Mouse (Mus musculus): ENCODE results near the gene Iyd. TPM values are rescaled to one million over a fixed set of nuclear protein-coding genes. Genes with fewer than 3 reads are reported as not detected.
"Not testable (repeated sequence)": the region's sequence is repeated elsewhere in the genome, so short reads cannot be mapped to it uniquely, and the experiment has no call there.

Gene Iyd
- total RNA-seq (2021): not detected
- long read RNA-seq, experiment 1: 0 reads
- long read RNA-seq, experiment 2: 0 reads

- intact Hi-C loops (cut with DNase I): no loop called here
- DNase-seq: no peak
Measured at GRCm38 (mm10) chr10:3540003-3540827, at the start of gene Iyd. Gene Iyd, plus strand, starts transcription at chr10:3540240.

GRCm38 (mm10) chr10:3496791-3497190 is 43.2 kb upstream of the Iyd start:
- intact Hi-C loops (cut with DNase I): no loop called here
- no peak for DNase-seq

DNA sequence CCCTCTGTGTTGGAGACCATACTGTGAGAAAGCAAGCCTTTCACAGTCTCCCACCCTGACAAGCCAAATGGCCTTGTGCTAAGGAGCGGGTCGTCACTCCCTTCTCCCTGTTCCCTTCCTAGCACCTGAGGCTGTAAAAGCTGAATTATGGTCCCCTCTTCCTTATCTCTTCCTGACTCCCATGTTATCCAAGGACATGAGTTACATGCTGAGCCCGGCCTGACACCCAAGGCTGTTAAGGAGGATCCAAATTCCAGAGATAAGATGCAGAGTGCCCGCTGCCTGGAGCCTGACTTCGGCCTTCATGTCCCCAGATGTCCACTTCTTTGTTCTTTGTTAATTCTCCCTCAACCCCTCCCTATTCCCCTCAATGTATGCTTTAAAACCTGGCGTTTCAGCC is 39.2 kb upstream of the Iyd start:
- intact Hi-C loops (cut with DNase I); DNase-seq: not testable (repeated sequence)

DNA sequence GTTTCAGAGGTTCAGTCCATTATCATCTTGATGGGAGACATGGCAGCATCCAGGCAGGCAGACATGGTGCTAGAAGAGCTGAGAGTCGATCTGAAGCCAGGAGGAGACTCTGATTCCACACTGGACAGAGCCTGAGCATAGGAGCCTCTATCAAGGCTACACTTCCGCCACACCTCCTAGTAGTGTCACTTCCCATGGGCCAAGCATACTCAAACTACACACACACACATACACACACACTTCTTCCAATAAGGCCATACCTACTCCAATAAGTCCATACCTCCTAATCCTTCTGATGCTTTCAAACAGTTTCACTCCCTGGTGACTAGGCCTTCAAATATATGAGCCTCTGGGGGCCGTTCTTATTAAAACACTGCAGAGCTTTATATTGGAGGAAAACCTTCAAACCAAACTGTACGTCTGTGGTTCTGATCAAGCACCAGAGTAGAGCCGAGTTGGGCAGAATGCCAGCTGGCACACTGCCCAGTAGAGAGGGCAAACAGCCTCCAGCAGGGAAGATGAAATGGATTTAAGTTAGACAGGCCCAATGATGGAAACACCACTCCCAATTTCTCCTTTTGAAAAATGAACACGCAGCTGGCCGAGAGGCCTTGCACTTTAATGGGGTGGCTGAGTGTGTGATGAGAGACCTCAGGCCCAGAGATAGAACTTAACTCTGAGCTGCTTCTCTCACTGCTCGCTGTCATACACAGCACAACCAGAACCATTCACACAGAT is 32.4 kb upstream of the Iyd start:
- intact Hi-C loops (cut with DNase I): no loop called here
- peak in 1 of 2 experiments; percentile 16 for DNase-seq

DNA sequence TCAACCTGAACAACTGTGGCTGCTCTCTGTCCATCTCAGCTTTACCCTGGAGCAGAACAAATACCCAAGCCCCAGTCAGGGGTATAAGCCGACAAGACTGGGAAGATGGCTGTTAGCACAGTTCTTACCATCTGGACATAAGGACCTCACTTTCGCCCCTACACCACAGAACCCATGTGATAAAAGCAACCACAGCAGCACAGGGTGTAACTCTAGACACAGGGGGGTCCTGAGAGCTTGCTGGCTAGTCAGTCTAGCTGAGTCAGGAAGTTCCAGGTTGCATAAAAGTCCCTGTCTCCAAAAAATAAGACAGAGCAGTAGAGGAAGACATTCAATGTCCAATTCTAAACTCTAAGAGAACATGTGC is 31.8 kb upstream of the Iyd start:
- intact Hi-C loops (cut with DNase I): no loop called here
- no peak for DNase-seq

DNA sequence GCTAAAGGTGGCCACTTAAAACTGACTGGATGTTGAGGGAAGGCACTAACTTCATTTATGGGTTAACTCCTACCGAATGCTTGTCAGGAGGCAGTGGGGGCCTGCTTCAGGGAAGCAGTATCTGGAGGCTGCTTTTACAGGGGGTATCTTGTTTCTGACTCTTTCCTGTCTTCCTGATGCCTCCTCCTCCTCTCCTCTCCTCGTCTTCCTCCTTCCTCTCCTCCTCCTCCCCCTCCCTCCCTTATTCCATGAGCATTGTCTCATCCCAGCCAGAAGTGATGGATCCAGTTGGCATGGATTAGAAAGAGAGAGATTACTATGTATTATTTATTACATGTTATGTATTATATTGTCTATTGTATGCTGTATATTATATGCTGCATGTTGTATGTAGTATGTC is 31.3 kb upstream of the Iyd start:
- intact Hi-C loops (cut with DNase I): no loop called here
- no peak for DNase-seq

- intact Hi-C loops (cut with DNase I): no loop called here
Measured at GRCm38 (mm10) chr10:3509663-3510277, 30.3 kb upstream of the Iyd start.

DNA sequence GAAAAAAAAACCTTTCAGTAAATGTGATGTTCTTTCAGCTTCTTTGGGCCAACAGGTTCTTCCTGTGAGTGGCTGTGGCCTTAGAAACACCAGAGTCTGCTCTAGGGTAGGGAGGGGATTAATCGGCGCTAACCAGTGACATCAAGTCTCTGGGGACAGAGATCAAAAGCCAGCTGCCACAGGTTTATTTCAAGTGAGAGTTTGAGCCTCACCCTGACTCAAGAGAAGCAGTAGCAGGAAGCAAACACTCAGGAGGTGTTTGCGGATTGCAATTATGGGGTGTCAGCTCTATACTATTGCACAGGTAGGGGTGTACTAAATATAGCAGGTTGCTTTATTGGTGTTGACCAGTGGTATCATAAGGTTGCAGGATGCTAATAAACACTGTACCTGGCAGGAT is 29.6 kb upstream of the Iyd start:
- intact Hi-C loops (cut with DNase I): no loop called here
- no peak for DNase-seq

More at GRCm38 (mm10) chr10:3509663-3510277, 30.3 kb upstream of the Iyd start:
- no peak for DNase-seq

DNA sequence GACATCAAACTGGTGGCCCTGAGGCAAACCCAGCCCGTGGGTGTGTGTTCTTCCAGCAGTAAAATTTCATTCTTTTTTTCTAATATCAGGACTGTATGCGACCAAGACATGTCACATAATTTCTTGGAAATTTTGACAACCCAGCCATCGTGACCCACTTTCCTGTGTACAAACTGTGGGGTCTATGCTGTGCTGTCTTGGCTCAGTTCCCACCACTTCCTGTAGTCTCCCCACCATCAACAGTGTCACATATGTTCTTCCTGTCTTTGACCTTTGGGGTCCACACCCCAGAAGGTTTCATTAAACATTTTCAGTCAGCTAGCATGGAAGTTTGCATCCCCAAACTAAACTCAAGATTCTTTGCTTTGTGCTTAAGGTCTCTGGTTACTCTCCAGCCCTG is 28.6 kb upstream of the Iyd start:
- intact Hi-C loops (cut with DNase I): no loop called here

DNA sequence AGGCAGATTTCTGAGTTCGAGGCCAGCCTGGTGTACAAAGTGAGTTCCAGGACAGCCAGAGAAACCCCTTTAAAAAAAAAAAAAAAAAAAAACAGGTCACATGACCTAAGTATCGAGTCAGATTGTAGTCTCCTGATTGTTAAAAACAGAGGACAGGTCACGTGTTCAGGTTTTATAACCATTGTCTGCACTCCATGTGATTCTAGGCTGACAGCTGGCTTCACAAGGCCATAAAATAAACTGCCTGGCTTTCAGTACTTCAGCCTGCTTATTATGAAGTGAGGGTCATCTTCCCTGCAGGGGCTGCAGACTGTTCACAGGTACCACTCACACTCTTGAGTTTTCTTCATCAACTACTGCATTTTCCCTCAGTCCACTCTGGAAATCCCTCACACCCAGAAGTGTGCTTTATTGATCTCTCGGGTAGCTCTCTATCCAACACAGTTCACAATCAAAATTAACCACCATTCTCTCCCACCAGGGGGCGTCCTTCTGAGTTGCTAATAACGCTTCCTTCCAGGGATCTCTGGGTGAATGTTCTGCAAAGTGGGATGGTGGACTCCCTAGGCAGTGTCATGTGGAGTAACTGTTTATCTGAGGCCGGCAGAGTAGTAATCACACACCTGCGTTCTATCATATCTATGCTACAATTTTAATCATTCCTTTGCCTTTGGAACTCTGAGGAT is 27.3 kb upstream of the Iyd start:
- intact Hi-C loops (cut with DNase I): no loop called here
- no peak for DNase-seq

More for the DNA sequence above, 28.6 kb upstream of the Iyd start:
- DNase-seq: no peak

DNA sequence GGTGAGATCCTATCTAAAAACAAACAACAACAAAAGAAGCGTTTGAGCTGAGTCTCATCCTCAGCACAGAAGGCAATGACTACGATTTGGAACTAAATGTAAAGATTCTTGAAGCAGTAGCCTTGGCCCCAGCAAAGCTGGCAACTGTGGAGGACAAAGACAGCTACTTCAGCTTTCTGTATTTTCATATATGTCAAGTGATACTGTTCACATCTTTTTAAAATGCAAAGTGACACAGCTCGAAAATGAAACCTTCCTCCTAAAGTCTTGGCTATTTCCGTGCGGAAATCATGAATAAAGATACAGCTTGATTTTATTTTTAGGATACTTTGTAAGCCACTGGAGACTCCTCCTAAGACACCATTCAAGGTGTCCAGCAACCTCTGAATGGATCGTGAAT is 26.1 kb upstream of the Iyd start:
- DNase-seq: no peak
- intact Hi-C loops (cut with DNase I): no loop called here

- intact Hi-C loops (cut with DNase I): no loop called here
- DNase-seq: no peak
Measured at GRCm38 (mm10) chr10:3514634-3515033, 25.4 kb upstream of the Iyd start.

DNA sequence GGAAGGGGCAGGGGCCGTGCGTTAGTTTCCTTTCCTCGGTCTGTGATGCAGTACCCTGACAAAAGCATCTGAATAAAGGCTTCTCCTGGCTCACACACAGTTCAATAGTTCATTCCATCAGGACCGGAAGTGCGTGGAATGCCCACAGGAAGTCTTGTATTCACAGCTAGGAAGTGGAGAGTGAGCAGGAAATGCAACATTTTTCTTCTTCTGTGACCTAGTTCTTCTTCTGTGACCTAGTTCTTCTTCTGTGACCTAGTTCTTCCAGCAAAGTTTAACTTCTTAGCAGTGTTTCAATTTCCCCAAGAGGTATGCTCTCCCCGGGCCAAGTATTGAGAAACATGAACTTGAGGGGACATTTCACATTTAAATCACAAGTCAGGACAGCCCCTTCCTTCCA is 23.6 kb upstream of the Iyd start:
- no peak for DNase-seq
- intact Hi-C loops (cut with DNase I): no loop called here

- intact Hi-C loops (cut with DNase I): no loop called here
- DNase-seq: no peak
Measured at GRCm38 (mm10) chr10:3523044-3523793, 16.8 kb upstream of the Iyd start.

DNA sequence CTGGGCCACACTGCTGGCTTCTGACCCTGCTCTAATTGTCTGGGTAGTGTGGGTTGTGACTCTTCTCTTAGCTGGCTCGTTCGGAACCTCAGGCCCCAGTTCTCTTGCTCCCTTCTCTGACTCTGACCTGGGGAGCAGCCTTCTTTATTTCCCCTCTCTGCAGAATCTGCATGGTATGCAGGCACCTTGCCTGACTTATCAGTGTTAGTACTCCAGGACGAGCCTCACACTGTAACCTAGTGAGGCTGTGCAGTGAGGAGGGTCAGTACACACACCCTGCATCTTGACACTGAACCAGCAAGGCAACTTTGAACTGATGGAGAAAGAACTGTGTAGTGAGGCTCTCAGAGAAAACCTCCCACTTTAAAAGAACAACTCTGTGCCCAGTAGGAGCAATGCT is 15.5 kb upstream of the Iyd start:
- DNase-seq: no peak
- intact Hi-C loops (cut with DNase I): no loop called here

GRCm38 (mm10) chr10:3525420-3526019 is 14.5 kb upstream of the Iyd start:
- DNase-seq: no peak
- intact Hi-C loops (cut with DNase I): no loop called here

DNA sequence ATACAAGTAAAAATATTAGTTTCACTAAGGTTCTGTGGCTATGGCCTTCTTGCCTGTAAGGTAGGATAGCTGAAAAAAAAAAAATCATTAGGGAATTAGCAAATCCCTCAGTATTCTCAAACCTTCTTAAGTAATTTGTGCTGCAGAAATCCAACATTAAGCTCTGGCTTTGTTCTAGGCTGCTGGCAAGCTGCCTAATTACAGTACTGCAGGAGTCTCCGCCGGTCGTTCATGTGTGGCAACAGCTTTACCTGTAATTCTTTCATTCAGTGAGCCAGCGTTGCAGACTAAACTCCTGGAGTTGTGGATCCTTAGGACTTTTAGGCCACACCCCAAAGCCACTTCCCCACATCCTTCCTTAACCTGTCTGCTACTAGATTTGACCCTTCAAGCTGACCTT is 10.2 kb upstream of the Iyd start:
- DNase-seq: no peak
- intact Hi-C loops (cut with DNase I): no loop called here

GRCm38 (mm10) chr10:3530661-3531060 is 9.4 kb upstream of the Iyd start:
- intact Hi-C loops (cut with DNase I): loop anchor here (1.0 kb wide), 1 partner anchor 198 kb away; no protein-coding TSS in a partner anchor

DNA sequence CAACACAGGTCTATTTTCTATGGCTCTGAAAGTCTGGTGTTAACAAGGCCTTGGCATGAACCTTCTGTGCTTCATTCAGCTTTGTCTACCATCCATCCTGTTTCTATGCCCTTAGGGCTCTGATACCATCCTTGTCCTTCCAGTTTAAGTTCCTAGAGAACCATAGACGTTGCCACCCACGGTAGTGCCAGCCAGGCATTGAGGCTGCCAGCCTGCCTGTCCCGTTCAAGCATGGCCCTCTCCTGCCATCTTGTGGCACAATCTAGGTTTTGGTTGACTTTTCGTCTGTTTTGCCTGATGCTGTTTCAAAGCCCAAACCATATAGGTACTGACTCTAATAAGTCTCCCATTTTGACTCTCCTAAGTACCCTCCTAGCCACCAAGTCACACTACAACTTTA is 8.7 kb upstream of the Iyd start:
- DNase-seq: peak; percentile 39 to 62
- intact Hi-C loops (cut with DNase I): loop anchor here (1.0 kb wide), 1 partner anchor 199 kb away; no protein-coding TSS in a partner anchor

More at GRCm38 (mm10) chr10:3530661-3531060, 9.4 kb upstream of the Iyd start:
- DNase-seq: no peak
